Mouse (Mus musculus) liver, embryonic 14.5 days (tissue): ENCODE results near the gene Grasp. TPM values are rescaled to one million over a fixed set of nuclear protein-coding genes. Genes with fewer than 3 reads are reported as not detected.

Experiments used
- ATAC-seq: fragments of 200-750 bp; cut with Nextera tagmentation; 2 replicates; pipeline ENCODE4 v1.8.0; 2017; ENCODE audit warnings: moderate number of reproducible peaks, mild to moderate bottlenecking, moderate library complexity; ENCODE audit not compliant: insufficient read depth
- DNase-seq, 3 experiments: peaks; one replicate each; pipeline ENCODE4 v3.0.0-alpha.2; 2012 to 2013; ENCODE audit warnings: low read depth in 3 of 3, low spot score in 3 of 3
- H3K27ac ChIP-seq: fragments of 300-500 bp; sonication (generic); 2 replicates; pipeline ENCODE4 v1.5.1; 2014; ENCODE audit warnings: moderate library complexity, mild to moderate bottlenecking, control low read depth, inconsistent platforms
- H3K27me3 ChIP-seq: fragments of 300-500 bp; sonication (generic); 2 replicates; pipeline ENCODE4 v1.6.1; 2014; ENCODE audit warnings: mild to moderate bottlenecking, low read length, moderate library complexity; ENCODE audit not compliant: control insufficient read depth, insufficient read depth
- H3K36me3 ChIP-seq: fragments of 300-500 bp; sonication (generic); replicated peaks from 2 replicates; pipeline ENCODE4 v1.6.1; 2014; ENCODE audit warnings: low read depth; ENCODE audit not compliant: control insufficient read depth, insufficient read depth
- H3K4me1 ChIP-seq, 2 experiments: fragments of 200-500 bp in 1 of 2; fragments of 300-500 bp in 1 of 2; sonication (generic) in 1 of 2; replicated peaks; 2 replicates each; pipeline ENCODE4 v1.6.1; 2012 to 2014; ENCODE audit warnings: antibody characterized with exemption in 1 of 2, inconsistent platforms in 1 of 2, low read length in 1 of 2; ENCODE audit not compliant: control insufficient read depth in 2 of 2, insufficient read depth in 2 of 2
- H3K4me2 ChIP-seq: fragments of 300-500 bp; sonication (generic); 2 replicates; pipeline ENCODE4 v1.6.1; 2014; ENCODE audit warnings: low read depth, mild to moderate bottlenecking, control low read depth, moderate library complexity
- H3K4me3 ChIP-seq, 2 experiments: fragments of 200-500 bp in 1 of 2; fragments of 300-500 bp in 1 of 2; sonication (generic) in 1 of 2; 2 replicates each; pipeline ENCODE4 v1.5.1; 2012 to 2014; ENCODE audit warnings: low read depth in 2 of 2, low read length in 2 of 2, mild to moderate bottlenecking in 2 of 2, control low read depth in 1 of 2, inconsistent platforms in 1 of 2, moderate library complexity in 1 of 2; ENCODE audit not compliant: insufficient read depth in 1 of 2
- H3K9ac ChIP-seq: fragments of 300-500 bp; sonication (generic); replicated peaks from 2 replicates; pipeline ENCODE4 v1.6.1; 2014; ENCODE audit warnings: mild to moderate bottlenecking, control low read depth, moderate library complexity
- H3K9me3 ChIP-seq: fragments of 300-500 bp; sonication (generic); 2 replicates; pipeline ENCODE4 v1.6.1; 2016; ENCODE audit warnings: low read length, mixed read lengths; ENCODE audit not compliant: control insufficient read depth
- CTCF ChIP-seq: IDR thresholded peaks from 2 replicates; pipeline ENCODE4 v1.5.1; 2016; ENCODE audit warnings: antibody characterized with exemption, low read depth, control low read depth
- EP300 ChIP-seq: IDR thresholded peaks from 2 replicates; pipeline ENCODE4 v1.6.1; 2016; ENCODE audit warnings: antibody characterized with exemption, low read depth
- WGBS: fragments of 180-500 bp; shearing (Covaris S2); extraction: QIAGEN DNeasy Blood & Tissue Kit; methylation state at CpG from one replicate; pipeline ENCODE4 v1.1.7; 2014; ENCODE audit not compliant: insufficient replicate concordance; 5-methylcytosine and 5-hydroxymethylcytosine counted together
- polyA plus RNA-seq, 2 experiments: library from polyadenylated mRNA; depleted of rRNA in 1 of 2; stranded (reverse) in 1 of 2; unstranded in 1 of 2; fragments of >200 nt; fragmentation: Nextera tagmentation in 1 of 2; extraction: Ambion mirVana in 1 of 2; gene quantifications; 2 replicates each; pipeline versions ENCODE4 v1.2.1 to v1.2.3; 2012 to 2014

Grasp gene
- polyA plus RNA-seq, 2 experiments: 0.27 to 0.73 TPM

DNA sequence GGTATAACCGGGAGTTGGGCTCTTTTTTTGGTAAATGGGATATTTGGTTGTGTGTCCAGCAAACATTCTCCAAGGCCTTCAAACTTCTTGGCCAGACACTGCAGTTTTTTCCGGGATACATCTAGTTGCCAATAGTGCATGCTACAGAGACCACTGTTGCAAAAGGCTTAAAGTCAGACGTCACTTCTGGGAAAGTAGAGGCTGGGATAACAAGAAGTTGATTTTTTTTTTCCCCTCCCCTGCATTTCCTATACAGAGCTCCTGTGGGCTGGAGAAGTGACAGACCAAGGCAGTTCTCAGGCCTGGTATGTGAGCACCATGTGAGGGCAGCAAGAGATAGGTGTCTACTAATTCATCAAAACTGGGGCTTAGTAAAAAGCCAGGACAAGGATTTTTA lies 47.7 kb upstream of the Grasp start:
- 9% methylated on average over 3 of the region's 3 CpGs for WGBS
- no peaks in the 10 kb centered on the region for H3K9me3 ChIP-seq
- no peaks in the 10 kb centered on the region for H3K36me3 ChIP-seq
- no peak for TF ChIP-seq EP300
- TF ChIP-seq CTCF: no peak
- ATAC-seq (no peak), DNase-seq (no peak)
- peak overlapping the region; percentile 69 for H3K4me2 ChIP-seq
- H3K27me3 ChIP-seq: peaks cover 11% of the 10 kb centered on the region; the same call in 1 of the 2 replicates
- H3K9ac ChIP-seq: no peak overlapping the region
- H3K27ac ChIP-seq: no peak overlapping the region
- peaks cover 15 to 28% of the 10 kb centered on the region in 2 experiments; a peak in 3 of 4 replicates for H3K4me1 ChIP-seq
- no peak overlapping the region for H3K4me3 ChIP-seq

DNA sequence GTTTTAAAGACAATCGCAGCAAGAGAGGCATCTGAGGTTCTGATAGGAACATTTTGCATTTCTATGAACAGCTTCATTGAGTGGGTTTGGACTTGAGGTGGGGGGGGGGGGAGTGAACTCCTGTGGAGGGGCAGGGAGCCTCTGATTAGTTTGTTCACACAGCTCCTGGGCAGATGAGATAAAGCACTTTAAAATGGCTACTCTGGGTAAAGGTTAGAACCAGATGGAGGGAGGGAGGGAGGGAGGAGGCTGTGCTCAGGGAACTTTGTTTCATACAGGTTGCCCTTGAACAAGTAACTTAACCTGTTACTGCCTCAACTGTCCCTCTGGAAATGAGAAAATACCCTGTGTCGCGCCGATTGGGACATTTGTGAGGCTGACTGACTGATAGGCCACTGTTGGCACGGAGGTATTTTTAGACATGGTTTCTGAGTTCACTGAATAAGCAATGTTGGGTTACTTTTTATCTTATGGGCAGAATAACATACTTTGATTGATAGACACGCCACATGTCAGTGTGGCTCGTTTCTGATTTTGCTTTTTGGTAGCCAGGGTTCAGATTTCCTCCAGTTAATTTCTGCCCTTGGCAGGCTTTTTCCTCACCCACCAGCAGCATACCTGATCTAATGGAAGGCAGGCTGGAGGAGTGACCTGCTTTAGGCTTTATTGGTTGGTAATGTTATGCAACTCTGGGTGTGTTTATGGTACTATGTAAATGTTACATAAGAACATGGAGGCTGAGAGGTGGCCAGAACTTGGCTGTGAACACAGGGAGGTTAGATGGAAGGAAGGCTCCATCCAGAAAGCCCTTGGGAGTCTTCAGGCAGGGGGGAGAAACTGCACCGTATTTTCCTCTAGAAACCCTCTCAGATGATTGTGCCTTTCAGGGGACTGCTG lies 46.9 kb upstream of the Grasp start:
- 9% methylated on average over 8 of the region's 8 CpGs for WGBS
- Histone ChIP-seq H3K27me3 (peaks cover 11% of the 10 kb centered on the region; the same call in 1 of the 2 replicates), H3K9me3 (no peaks in the 10 kb centered on the region), H3K4me2 (peak overlapping the region; percentile 69), H3K9ac (no peak overlapping the region), H3K4me1 (peaks cover 15 to 28% of the 10 kb centered on the region in 2 experiments; a peak in 3 of 4 replicates), H3K36me3 (no peaks in the 10 kb centered on the region), H3K4me3 (no peak overlapping the region), H3K27ac (no peak overlapping the region)
- peak; percentile 44; the same call in 1 of the 2 replicates for ATAC-seq
- peak in 2 of 3 experiments; percentile 32 to 35 for DNase-seq
- TF ChIP-seq EP300: no peak
- TF ChIP-seq CTCF: no peak

DNA sequence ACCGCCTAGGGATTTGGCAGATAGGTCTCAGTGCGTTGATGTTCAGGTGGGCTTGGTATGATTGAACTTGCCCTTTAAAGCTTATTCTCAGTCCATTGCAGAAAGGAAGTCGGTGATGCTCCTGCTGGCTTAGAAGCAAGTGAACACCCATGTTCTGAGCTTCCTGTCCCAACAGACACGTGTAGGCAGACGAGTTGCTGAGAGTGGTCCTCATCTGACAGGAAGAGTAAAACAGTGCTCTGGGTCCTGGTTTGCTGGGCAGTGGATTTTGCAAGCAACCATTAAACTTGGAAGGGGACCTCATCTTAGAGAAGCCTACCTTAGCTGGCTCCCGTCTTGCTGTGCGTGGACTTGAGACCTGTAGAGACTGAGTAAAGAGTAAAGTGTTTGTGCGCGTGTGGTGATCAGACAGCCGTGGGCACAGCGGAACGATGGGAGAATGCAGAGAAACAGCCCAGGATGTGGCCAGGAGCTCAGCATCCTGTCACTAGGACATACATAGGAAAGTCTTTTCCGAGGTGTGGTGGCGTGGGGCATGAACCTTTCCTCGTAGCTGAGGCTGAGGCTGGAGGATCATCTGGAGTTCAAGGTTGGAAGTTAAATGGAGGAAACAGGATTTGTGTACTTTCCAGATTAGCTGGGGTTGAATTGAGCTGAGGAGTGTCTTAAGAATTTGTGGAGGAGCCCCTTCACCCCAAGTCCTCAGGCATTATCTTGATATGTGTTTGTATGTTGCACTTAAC lies 43.5 kb upstream of the Grasp start:
- 45% methylated on average over 15 of the region's 15 CpGs for WGBS
- peaks cover 12 to 25% of the 10 kb centered on the region in 2 experiments; a peak in 3 of 4 replicates for H3K4me1 ChIP-seq

DNA sequence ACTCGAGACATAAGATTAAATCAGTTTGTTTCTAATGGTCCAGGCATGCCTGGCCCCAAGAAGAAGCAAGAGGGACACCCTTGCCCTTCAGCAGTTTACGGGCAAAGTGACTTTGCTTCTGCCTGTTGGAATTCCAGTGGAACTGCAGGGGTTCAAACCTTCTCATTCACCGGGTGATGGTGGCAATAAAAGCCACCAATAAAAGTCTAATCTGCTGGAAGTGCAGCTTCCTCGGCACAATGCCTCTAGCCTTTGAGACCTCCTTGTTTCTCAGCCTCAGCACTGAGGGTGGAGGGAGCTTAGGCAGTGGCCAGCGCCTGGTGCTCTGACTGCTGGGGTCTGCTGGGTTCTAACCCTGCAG lies 42.9 kb upstream of the Grasp start:
- 35% methylated on average over 5 of the region's 5 CpGs for WGBS
- no peaks in the 10 kb centered on the region for H3K27me3 ChIP-seq
- TF ChIP-seq EP300: no peak
- no peak for TF ChIP-seq CTCF
- H3K9ac ChIP-seq: no peak overlapping the region
- DNase-seq (no peak), ATAC-seq (no peak)
- H3K27ac ChIP-seq: no peak overlapping the region
- H3K4me3 ChIP-seq: no peak overlapping the region
- peaks cover 12 to 24% of the 10 kb centered on the region in 2 experiments; a peak in 3 of 4 replicates for H3K4me1 ChIP-seq
- H3K9me3 ChIP-seq: no peaks in the 10 kb centered on the region
- H3K36me3 ChIP-seq: no peaks in the 10 kb centered on the region
- H3K4me2 ChIP-seq: no peak overlapping the region

More for the DNA sequence above, 43.5 kb upstream of the Grasp start:
- ATAC-seq: no peak
- DNase-seq: no peak
- TF ChIP-seq EP300 (no peak), CTCF (no peak)
- Histone ChIP-seq H3K36me3 (no peaks in the 10 kb centered on the region), H3K9ac (no peak overlapping the region), H3K4me3 (no peak overlapping the region), H3K9me3 (no peaks in the 10 kb centered on the region), H3K27ac (no peak overlapping the region), H3K4me2 (no peak overlapping the region), H3K27me3 (no peaks in the 10 kb centered on the region)

DNA sequence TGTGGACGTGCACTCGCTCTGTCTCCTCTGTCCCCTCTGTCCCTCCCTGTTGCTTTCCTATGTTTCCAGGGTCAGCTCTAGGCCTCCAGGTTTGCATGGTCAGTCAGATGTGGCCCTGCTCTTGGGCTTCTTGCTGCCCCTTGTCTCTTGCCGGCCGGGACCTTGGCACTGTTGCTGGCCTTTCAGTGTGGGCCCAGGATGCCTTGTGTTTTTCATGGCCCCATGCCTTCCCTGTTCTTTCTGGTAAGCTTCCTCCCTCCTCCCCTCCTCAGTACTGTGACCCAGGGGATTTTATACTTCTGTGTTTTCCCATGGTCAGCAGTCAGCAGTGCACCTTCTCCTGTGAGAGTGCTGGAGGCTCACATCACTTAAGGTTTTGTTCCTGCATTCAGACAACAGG lies 42.5 kb upstream of the Grasp start:
- TF ChIP-seq EP300 (no peak), CTCF (no peak)
- no peaks in the 10 kb centered on the region for H3K27me3 ChIP-seq
- no peak overlapping the region for H3K4me2 ChIP-seq
- H3K9ac ChIP-seq: no peak overlapping the region
- no peaks in the 10 kb centered on the region for H3K9me3 ChIP-seq
- peaks cover 9 to 20% of the 10 kb centered on the region in 2 experiments; a peak in 3 of 4 replicates for H3K4me1 ChIP-seq
- no peaks in the 10 kb centered on the region for H3K36me3 ChIP-seq
- DNase-seq: no peak
- no peak overlapping the region for H3K4me3 ChIP-seq
- no peak overlapping the region for H3K27ac ChIP-seq
- 50% methylated on average over 4 of the region's 4 CpGs for WGBS
- no peak for ATAC-seq
